Mouse (Mus musculus) c-Kit-positive CD71-negative TER-119-negative erythroid progenitor cells, embryonic 14.5 days (primary cell): Measurements from ENCODE around the gene Apol7b.
A peak's percentile ranks its signal among the peaks of the same experiment; 100 is the strongest.
"Not testable (repeated sequence)": the region's sequence is repeated elsewhere in the genome, so short reads cannot be mapped to it uniquely, and the experiment has no call there.

ENCODE experiments used
- DNase-seq: peaks from one replicate; pipeline ENCODE4 v3.0.0-alpha.2; 2013; ENCODE audit warnings: low read depth

Apol7b gene

GRCm38 (mm10) chr15:77447392-77447791 lies at the start of gene Apol7b:
Apol7b (minus strand) TSS chr15:77447492.
- DNase-seq, result not testable (repeated sequence)

GRCm38 (mm10) chr15:77494694-77495093 lies 47.4 kb upstream of the Apol7b start:
- not testable (repeated sequence) for DNase-seq

- not testable (repeated sequence) for DNase-seq
These were observed 45.9 kb upstream of the Apol7b start for GRCm38 (mm10) chr15:77493181-77493580.

DNA sequence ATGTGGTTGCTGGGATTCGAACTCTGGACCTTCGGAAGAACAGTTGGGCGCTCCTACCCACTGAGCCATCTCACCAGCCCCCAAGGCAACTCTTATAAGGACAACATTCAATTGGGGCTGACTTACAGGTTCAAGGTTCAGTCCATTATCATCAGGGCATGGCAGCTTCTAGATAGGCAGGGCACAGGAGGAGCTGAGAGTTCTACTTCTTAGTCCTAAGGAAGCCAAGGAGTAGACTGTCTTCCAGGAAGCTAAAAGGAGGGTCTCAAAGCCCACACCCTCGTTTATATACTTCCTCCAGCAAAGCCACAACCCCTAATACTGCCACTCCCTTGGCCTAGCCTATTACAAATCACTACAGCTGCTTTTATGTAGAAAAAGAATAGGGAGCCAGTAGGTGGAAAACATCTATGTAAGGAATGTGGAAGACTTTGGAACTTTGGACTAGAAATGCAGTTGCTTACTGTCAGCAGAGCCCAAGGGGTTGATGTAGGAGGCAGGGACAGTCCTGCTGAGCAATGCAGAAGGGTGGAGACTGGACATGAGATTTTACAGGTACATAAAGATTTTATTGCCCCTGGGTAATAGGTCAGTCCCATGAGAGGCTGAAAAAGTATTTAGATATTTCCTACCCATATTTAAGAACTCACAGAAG lies 35.0 kb upstream of the Apol7b start:
- DNase-seq, result no peak

DNA sequence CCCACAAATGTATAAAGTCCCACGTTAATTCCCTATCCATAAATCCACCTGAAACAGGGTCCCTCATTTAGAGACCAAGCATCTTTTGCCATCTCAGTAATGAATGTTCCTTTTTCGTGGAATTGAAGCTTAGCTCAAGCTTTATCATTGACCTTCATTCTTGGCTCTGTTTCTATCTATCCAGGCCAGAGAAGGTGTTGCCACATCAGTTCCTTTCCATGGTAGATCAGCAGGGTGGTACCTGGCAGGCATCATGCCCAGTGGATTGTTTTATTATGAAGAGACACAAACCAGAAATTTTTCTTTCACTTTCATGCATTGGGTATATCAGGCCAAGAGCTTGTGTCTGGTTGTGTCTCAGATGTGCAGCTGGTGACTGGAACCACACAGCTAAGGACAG lies 29.4 kb upstream of the Apol7b start, which contains the start of gene Apol10a:
TSS of gene Apol10a (plus strand) at position 355 of the 400 bp plus-strand sequence.
- DNase-seq, result not testable (repeated sequence)

DNA sequence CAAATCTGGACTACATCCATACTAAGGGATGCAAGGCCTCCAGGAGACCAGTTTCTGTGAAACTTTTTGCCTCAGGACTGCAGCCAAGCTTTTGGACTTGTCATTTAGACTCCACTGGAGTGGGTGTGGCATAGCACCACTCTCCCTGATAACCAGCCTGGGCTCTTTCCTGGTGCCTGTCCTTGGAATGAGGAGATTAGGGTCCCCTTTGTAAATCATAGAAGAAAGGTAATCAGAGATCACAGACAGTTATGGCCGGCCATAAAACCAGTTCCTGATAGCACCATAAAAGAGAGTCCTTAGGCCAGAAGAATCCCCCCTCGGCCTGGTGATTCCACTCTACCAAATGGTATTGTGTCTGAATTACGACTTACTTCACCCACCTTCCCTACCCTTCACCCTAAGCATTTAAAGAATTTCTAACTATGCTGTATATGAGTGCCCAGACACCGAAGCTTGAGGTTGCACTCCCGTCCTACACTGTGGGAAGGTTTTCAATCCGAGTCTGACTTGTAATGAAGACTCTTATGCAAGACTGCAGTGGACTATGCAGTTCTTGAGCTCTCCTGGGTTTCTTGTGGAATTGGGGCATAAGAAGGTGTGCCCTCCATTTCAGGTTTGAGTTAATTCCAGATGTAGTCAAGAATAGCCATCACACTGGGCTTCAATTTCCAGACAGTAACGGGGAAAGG lies 27.6 kb upstream of the Apol7b start:
- not testable (repeated sequence) for DNase-seq

- not testable (repeated sequence) for DNase-seq
These were observed 2.6 kb upstream of the Apol7b start for GRCm38 (mm10) chr15:77449927-77450326.

GRCm38 (mm10) chr15:77445668-77446067 lies 1.6 kb downstream of the Apol7b start:
- DNase-seq, result not testable (repeated sequence)

DNA sequence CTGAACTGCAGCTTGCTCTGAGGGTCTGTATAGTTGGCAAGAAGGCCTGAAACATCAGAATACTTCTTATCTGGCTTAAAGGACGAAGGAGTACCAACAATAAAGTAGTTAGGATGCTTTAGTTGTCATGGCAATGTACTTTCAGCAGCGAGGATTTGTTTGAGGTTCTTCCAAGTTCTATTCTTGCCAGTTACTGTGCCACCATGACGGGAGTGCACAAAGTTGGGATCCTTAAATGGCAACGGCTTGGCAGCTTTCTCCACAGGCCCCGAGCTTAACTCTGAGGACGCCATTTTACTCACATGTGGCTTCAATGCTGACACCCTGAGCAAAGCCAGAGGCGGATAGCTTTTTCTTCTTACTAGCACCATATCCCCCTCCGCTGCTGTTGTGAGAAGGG lies 2.5 kb downstream of the Apol7b start:
- not testable (repeated sequence) for DNase-seq

GRCm38 (mm10) chr15:77428690-77429448 lies 18.4 kb downstream of the Apol7b start:
- not testable (repeated sequence) for DNase-seq

DNA sequence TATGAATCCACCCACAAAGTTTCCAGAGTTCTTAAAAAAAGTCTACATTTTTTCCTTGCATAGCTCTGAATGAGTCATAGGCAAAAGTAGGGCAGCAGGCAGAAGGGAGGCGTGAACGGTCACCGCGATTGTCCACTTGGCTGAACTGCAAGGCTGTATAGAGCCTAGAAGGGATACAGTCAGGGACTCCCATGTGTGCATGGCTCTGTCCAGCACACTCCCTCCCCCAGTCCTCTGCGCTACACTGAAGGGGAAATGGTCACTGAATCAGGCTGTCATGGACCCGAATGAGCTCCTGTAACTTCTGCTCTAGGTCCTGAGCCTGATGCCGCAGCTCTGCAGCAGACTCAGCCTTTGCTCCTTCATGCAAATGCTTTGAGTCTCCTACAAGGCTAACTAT lies 24.4 kb downstream of the Apol7b start:
- not testable (repeated sequence) for DNase-seq

GRCm38 (mm10) chr15:77419657-77420056 lies 27.6 kb downstream of the Apol7b start:
- not testable (repeated sequence) for DNase-seq

DNA sequence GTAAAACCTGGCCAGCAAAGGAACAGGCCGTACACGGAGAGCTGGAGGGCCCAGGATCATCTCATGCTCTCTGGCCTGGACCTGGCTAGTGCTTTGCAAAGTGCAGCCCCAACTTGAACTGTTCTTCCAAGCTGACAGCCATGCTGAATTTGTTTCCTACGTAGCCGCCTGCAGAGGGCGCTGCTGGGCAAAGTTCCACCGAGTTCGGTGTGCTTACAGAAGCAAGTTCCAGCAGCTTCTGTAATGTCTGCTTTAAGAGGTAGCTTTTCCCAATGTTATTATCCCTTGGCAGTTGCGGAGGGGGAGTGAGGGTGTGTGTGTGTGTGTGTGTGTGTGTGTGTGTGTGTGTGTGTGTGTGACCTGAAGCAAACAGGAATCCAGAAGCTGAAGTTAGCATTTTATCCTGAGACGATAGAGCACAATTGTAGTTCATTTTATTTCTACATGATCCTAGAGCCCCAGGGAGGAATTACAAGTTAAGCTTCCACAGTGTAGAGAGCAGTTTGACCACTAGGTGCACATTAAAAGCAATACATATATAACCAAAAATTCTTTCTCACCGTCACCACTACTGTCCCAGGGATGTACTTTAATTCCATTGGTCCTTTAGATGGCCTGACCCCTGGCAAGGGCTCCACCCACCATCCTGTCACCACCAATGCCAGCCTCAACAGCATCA lies 30.5 kb downstream of the Apol7b start:
- DNase-seq, result not testable (repeated sequence)

GRCm38 (mm10) chr15:77415653-77416052 lies 31.6 kb downstream of the Apol7b start:
- not testable (repeated sequence) for DNase-seq

- not testable (repeated sequence) for DNase-seq
These were observed 34.6 kb downstream of the Apol7b start for GRCm38 (mm10) chr15:77412695-77413094.

- DNase-seq, result not testable (repeated sequence)
These were observed 36.3 kb downstream of the Apol7b start, which contains the start of gene Apol9a for GRCm38 (mm10) chr15:77411035-77411434. Apol9a (minus strand) TSS chr15:77411135.

GRCm38 (mm10) chr15:77406370-77406769 lies 40.9 kb downstream of the Apol7b start:
- not testable (repeated sequence) for DNase-seq

- peak; percentile 8 for DNase-seq
These were observed 48.3 kb downstream of the Apol7b start, which contains the start of gene Apol7a for GRCm38 (mm10) chr15:77399027-77399426. Apol7a (minus strand) TSS chr15:77399110.

DNA sequence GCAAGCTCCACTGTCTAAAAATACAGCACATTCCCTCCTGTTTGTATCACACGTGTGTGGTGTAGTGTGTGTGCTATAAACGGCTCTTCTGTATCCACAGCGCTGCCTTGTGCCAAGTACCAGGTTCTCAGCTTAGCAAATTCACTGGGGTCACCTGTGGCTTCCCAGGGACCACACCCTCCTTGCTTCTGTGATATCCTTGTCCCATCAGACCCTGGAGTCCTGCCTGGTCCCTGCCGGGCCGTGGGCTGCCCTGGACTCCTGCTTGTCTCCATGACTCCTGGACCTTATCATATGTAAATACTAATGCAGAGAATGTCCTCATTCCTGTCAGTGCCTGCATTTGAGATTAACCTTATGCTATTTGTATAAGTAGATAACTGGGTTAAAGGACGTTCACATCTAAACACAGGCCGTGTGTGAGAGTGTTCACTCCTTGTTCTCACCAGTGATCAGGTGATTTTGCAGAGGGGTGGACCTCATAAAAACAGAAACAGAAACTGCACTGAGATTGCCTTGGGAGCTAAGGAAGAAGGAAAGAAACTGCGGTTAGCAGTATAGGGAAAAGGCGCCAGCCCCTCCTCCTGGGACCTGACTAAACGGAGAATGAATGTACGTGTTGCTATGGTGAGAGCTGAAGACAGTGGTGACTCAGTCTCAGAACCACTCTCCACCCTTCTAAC lies 49.7 kb downstream of the Apol7b start:
- DNase-seq, result not testable (repeated sequence)

DNA sequence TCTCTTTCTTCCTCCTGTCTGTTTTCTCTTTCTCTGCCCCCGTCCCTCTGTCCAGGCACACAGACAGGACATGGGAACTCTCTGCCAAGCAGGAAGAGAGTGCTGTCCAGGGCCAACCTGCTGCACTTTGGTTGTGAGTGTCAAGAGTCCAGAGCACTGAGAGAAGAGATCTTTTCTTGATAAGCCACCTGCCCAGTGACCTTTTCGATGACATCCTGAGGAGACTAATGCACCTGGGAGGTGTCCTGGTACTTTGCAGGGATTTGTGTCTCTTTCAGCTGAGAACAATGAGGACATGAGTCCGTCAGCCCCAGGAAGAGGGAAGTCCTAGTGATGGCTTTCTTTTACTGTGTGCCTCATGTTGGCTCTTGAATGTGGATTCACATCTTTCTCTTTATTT lies 53.5 kb downstream of the Apol7b start:
- DNase-seq, result not testable (repeated sequence)

DNA sequence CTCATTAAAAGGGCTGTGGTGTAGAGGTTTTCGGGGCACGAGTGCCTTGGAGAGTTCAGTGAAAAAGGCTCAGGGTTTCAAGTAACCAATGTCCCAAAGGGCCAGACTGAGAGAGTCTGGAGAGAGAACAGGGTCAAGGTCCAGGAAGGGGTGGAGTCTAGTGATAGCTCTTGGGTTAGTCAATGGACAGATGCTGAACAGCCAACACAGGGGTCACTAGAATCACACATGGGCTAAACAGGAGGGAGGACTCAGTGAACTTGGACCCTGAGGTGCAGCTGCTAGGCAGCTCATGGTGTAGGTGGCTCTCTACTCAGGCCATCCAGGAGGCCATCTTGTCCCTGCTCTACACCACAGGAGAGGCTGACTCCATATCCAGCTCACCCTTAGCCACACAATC lies 59.8 kb downstream of the Apol7b start:
- no peak for DNase-seq
